Mouse (Mus musculus): ENCODE data around the gene Gpr26.

DNA sequence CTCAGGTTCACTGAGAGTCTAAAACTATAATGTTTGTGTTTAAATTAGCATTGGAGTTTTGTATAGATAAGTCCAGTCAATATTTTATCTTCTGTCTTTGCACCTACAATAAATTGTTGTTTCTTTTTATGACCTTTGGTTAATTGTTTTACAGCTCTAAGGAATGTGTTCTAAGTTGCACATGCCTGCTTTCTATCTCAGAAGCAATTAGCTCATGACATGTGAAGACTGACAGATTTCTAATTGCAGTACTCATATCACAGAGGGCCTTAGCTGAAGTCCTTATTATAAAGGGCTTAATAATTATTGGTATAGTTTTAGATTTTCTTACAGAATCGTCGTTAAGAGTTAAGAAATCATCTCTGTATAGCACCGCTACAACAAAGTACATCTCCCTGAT lies 49.7 kb downstream of the Gpr26 start:
- TF ChIP-seq TAL1 (IDR thresholded peaks at IDR 0.05; ENCODE audit: low read length) (no peak), GATA1 (IDR thresholded peaks at IDR 0.05; ENCODE audit: low read length) (no peak)
